Mouse (Mus musculus) limb, embryonic 15.5 days (tissue): ENCODE data around the gene Gm21969. TPM values are rescaled to one million over a fixed set of nuclear protein-coding genes. Genes with fewer than 3 reads are reported as not detected.

Experiments used
- ATAC-seq: fragments of 200-750 bp; cut with Nextera tagmentation; 2 replicates; pipeline ENCODE4 v1.8.0; 2017; ENCODE audit warnings: low read depth, moderate TSS enrichment; ENCODE audit not compliant: insufficient number of reproducible peaks, low FRiP score, low TSS enrichment
- H3K27ac ChIP-seq: fragments of 300-500 bp; sonication (generic); 2 replicates; pipeline ENCODE4 v1.5.1; 2015; ENCODE audit warnings: moderate library complexity, mild to moderate bottlenecking, inconsistent platforms
- H3K27me3 ChIP-seq: fragments of 300-500 bp; sonication (generic); 2 replicates; pipeline ENCODE4 v1.6.1; 2015; ENCODE audit warnings: inconsistent platforms
- H3K36me3 ChIP-seq: fragments of 300-500 bp; sonication (generic); 2 replicates; pipeline ENCODE4 v1.6.1; 2015; ENCODE audit warnings: inconsistent platforms
- H3K4me1 ChIP-seq: fragments of 300-500 bp; sonication (generic); 2 replicates; pipeline ENCODE4 v1.6.1; 2015; ENCODE audit warnings: inconsistent platforms
- H3K4me2 ChIP-seq: fragments of 300-500 bp; sonication (generic); 2 replicates; pipeline ENCODE4 v1.6.1; 2015; ENCODE audit warnings: mild to moderate bottlenecking, inconsistent platforms
- H3K4me3 ChIP-seq: fragments of 300-500 bp; sonication (generic); 2 replicates; pipeline ENCODE4 v1.5.1; 2015; ENCODE audit warnings: mild to moderate bottlenecking, inconsistent platforms
- H3K9ac ChIP-seq: fragments of 300-500 bp; sonication (generic); 2 replicates; pipeline ENCODE4 v1.6.1; 2015; ENCODE audit warnings: inconsistent platforms
- H3K9me3 ChIP-seq: fragments of 300-500 bp; sonication (generic); 2 replicates; pipeline ENCODE4 v1.6.1; 2016; ENCODE audit warnings: inconsistent platforms
- WGBS: fragments of 180-500 bp; shearing (Covaris S2); methylation state at CpG from one replicate; pipeline ENCODE4 v1.1.7; 2015; 5-methylcytosine and 5-hydroxymethylcytosine counted together
- polyA plus RNA-seq: library from polyadenylated mRNA; unstranded; fragments of >200 nt; fragmentation: Nextera tagmentation; extraction: Ambion mirVana; gene quantifications from 2 replicates; pipeline ENCODE4 v1.2.1, GENCODE M21; 2015

Gm21969 gene
- not detected in 2 replicates for polyA plus RNA-seq

GRCm38 (mm10) chr4:139602357-139603244 lies at the start of gene Gm21969:
Gene Gm21969, plus strand, starts transcription at chr4:139603186.
- no peak for ATAC-seq
- Histone ChIP-seq H3K4me2 (no peak within 1 kb of the TSS), H3K9ac (no peak within 1 kb of the TSS), H3K4me3 (no peak within 1 kb of the TSS), H3K27ac (peak within 1 kb of the TSS; percentile 82), H3K36me3 (peaks cover 25% of the 10 kb centered on the region), H3K4me1 (peaks cover 55% of the 10 kb centered on the region), H3K9me3 (no peaks in the 10 kb centered on the region), H3K27me3 (no peaks in the 10 kb centered on the region)
- WGBS = 58% methylated on average over 14 of the region's 14 CpGs

- Histone ChIP-seq H3K9ac (no peak overlapping the region), H3K27me3 (no peaks in the 10 kb centered on the region), H3K4me1 (no peaks in the 10 kb centered on the region), H3K4me2 (no peak overlapping the region), H3K36me3 (no peaks in the 10 kb centered on the region), H3K9me3 (no peaks in the 10 kb centered on the region), H3K4me3 (no peak overlapping the region), H3K27ac (no peak overlapping the region)
- 80% methylated on average over 11 of the region's 11 CpGs for WGBS
- ATAC-seq = no peak
These were observed 47.8 kb upstream of the Gm21969 start for GRCm38 (mm10) chr4:139555235-139555634.

GRCm38 (mm10) chr4:139555951-139556350 lies 47.0 kb upstream of the Gm21969 start:
- WGBS = 80% methylated on average over 19 of the region's 19 CpGs
- H3K4me2 ChIP-seq = no peak overlapping the region
- H3K9ac ChIP-seq = no peak overlapping the region
- no peak overlapping the region for H3K4me3 ChIP-seq
- H3K27me3 ChIP-seq = no peaks in the 10 kb centered on the region
- no peak overlapping the region for H3K27ac ChIP-seq
- H3K9me3 ChIP-seq = no peaks in the 10 kb centered on the region
- ATAC-seq = no peak
- H3K4me1 ChIP-seq = no peaks in the 10 kb centered on the region
- H3K36me3 ChIP-seq = no peaks in the 10 kb centered on the region

- Histone ChIP-seq H3K27me3 (0 out of 2 replicates have a peak, but pooled peaks cover 5% of the 10 kb centered on the region), H3K4me3 (no peak overlapping the region), H3K9ac (no peak overlapping the region), H3K27ac (no peak overlapping the region), H3K9me3 (no peaks in the 10 kb centered on the region), H3K36me3 (no peaks in the 10 kb centered on the region), H3K4me2 (no peak overlapping the region), H3K4me1 (no peaks in the 10 kb centered on the region)
- 79% methylated on average over 15 of the region's 15 CpGs for WGBS
- no peak for ATAC-seq
These were observed 34.6 kb upstream of the Gm21969 start for GRCm38 (mm10) chr4:139568361-139568760.

- Histone ChIP-seq H3K36me3 (no peaks in the 10 kb centered on the region), H3K4me3 (no peak overlapping the region), H3K9me3 (no peaks in the 10 kb centered on the region), H3K27me3 (0 out of 2 replicates have a peak, but pooled peaks cover 5% of the 10 kb centered on the region), H3K4me2 (no peak overlapping the region), H3K27ac (no peak overlapping the region), H3K4me1 (peaks cover 15% of the 10 kb centered on the region), H3K9ac (no peak overlapping the region)
- no peak for ATAC-seq
- WGBS = 76% methylated on average over 10 of the region's 10 CpGs
These were observed 32.2 kb upstream of the Gm21969 start for GRCm38 (mm10) chr4:139570756-139571155.

- H3K27ac ChIP-seq = no peak overlapping the region
- 84% methylated on average over 12 of the region's 12 CpGs for WGBS
- H3K4me2 ChIP-seq = no peak overlapping the region
- no peaks in the 10 kb centered on the region for H3K9me3 ChIP-seq
- no peak overlapping the region for H3K4me3 ChIP-seq
- 0 out of 2 replicates have a peak, but pooled peaks cover 5% of the 10 kb centered on the region for H3K27me3 ChIP-seq
- no peak for ATAC-seq
- H3K36me3 ChIP-seq = no peaks in the 10 kb centered on the region
- no peak overlapping the region for H3K9ac ChIP-seq
- H3K4me1 ChIP-seq = peaks cover 32% of the 10 kb centered on the region
These were observed 30.0 kb upstream of the Gm21969 start for GRCm38 (mm10) chr4:139572928-139573512.

- Histone ChIP-seq H3K4me2 (peak overlapping the region; percentile 94), H3K9me3 (no peaks in the 10 kb centered on the region), H3K4me1 (peaks cover 45% of the 10 kb centered on the region), H3K27me3 (0 out of 2 replicates have a peak, but pooled peaks cover 5% of the 10 kb centered on the region), H3K36me3 (no peaks in the 10 kb centered on the region), H3K4me3 (peak overlapping the region; percentile 85), H3K9ac (peak overlapping the region; percentile 83), H3K27ac (peak overlapping the region; percentile 91)
- ATAC-seq = peak; percentile 98
- under 1% methylated on average over 49 of the region's 52 CpGs for WGBS
These were observed 28.7 kb upstream of the Gm21969 start for GRCm38 (mm10) chr4:139574156-139574798.

GRCm38 (mm10) chr4:139574799-139575672 lies 27.9 kb upstream of the Gm21969 start:
- peaks cover 52% of the 10 kb centered on the region for H3K4me1 ChIP-seq
- peak overlapping the region; percentile 94 for H3K4me2 ChIP-seq
- no peaks in the 10 kb centered on the region for H3K9me3 ChIP-seq
- peak overlapping the region; percentile 83 for H3K9ac ChIP-seq
- H3K27ac ChIP-seq = peak overlapping the region; percentile 91
- H3K36me3 ChIP-seq = no peaks in the 10 kb centered on the region
- peak; percentile 44 for ATAC-seq
- 0 out of 2 replicates have a peak, but pooled peaks cover 5% of the 10 kb centered on the region for H3K27me3 ChIP-seq
- H3K4me3 ChIP-seq = peak overlapping the region; percentile 85
- WGBS = under 1% methylated on average over 103 of the region's 111 CpGs

GRCm38 (mm10) chr4:139575673-139576003 lies 27.3 kb upstream of the Gm21969 start:
- H3K4me1 ChIP-seq = peaks cover 58% of the 10 kb centered on the region
- no peaks in the 10 kb centered on the region for H3K36me3 ChIP-seq
- no peaks in the 10 kb centered on the region for H3K9me3 ChIP-seq
- peak overlapping the region; percentile 94 for H3K4me2 ChIP-seq
- peak overlapping the region; percentile 91; the same call in 1 of the 2 replicates for H3K27ac ChIP-seq
- 6% methylated on average over 14 of the region's 14 CpGs for WGBS
- H3K4me3 ChIP-seq = peak overlapping the region; percentile 85
- no peak for ATAC-seq
- H3K9ac ChIP-seq = peak overlapping the region; percentile 83
- 0 out of 2 replicates have a peak, but pooled peaks cover 5% of the 10 kb centered on the region for H3K27me3 ChIP-seq

GRCm38 (mm10) chr4:139576251-139576880 lies 26.6 kb upstream of the Gm21969 start:
- H3K27ac ChIP-seq = no peak overlapping the region
- H3K36me3 ChIP-seq = no peaks in the 10 kb centered on the region
- H3K9ac ChIP-seq = peak overlapping the region; percentile 26; the same call in 1 of the 2 replicates
- H3K27me3 ChIP-seq = 0 out of 2 replicates have a peak, but pooled peaks cover 5% of the 10 kb centered on the region
- H3K9me3 ChIP-seq = no peaks in the 10 kb centered on the region
- WGBS = 37% methylated on average over 14 of the region's 14 CpGs
- H3K4me3 ChIP-seq = peak overlapping the region; percentile 85
- peaks cover 66% of the 10 kb centered on the region for H3K4me1 ChIP-seq
- no peak for ATAC-seq
- peak overlapping the region; percentile 94 for H3K4me2 ChIP-seq
